Mouse (Mus musculus): Measurements from ENCODE around the gene Lrrc66. TPM values are rescaled to one million over a fixed set of nuclear protein-coding genes. Genes with fewer than 3 reads are reported as not detected.

Gene Lrrc66
- total and polyA plus RNA-seq, 3 experiments = 1.1 TPM; not detected in 1

- Histone ChIP-seq H3K36me3 (ENCODE audit: control insufficient read depth in 1 of 2, insufficient read depth in 2 of 2, low read length in 2 of 2) (peaks cover 0 to 3% of the 10 kb centered on the region in 2 experiments; a peak in 1 of 4 replicates), H3K27ac (ENCODE audit: control insufficient read depth, low read depth, low read length) (no peak overlapping the region), H3K4me1 (ENCODE audit: control insufficient read depth in 1 of 2, insufficient read depth in 2 of 2, low read length in 2 of 2) (no peaks in the 10 kb centered on the region; a peak in 1 of 4 replicates), H3K9me3 (replicated peaks; ENCODE audit: insufficient read depth, low read length) (no peaks in the 10 kb centered on the region), H3K4me3 (ENCODE audit: control insufficient read depth in 1 of 2, insufficient read depth in 1 of 2, low read depth in 2 of 2, low read length in 2 of 2) (peak overlapping the region in 1 of 2 experiments; percentile 35; a peak in 2 of 4 replicates), H3K79me2 (ENCODE audit: control insufficient read depth, insufficient read depth, low read length, poor library complexity) (no peaks in the 10 kb centered on the region), H3K9ac (ENCODE audit: control insufficient read depth, low read depth, low read length, poor library complexity, severe bottlenecking) (no peak overlapping the region), H3K27me3 (ENCODE audit: control insufficient read depth in 1 of 2, insufficient read depth in 2 of 2, low read length in 2 of 2) (no peaks in the 10 kb centered on the region)
- DNase-seq (ENCODE audit: low read depth, low spot score) = peak; percentile 79
- TF ChIP-seq POLR2AphosphoS5 (IDR thresholded peaks at IDR 0.05; ENCODE audit: borderline replicate concordance, low read depth, low read length) = no peak
- TF ChIP-seq ZNF384 (IDR thresholded peaks at IDR 0.05; ENCODE audit: low read depth, low read length) = no peak
- TF ChIP-seq E2F4 (IDR thresholded peaks at IDR 0.05; ENCODE audit: borderline replicate concordance, low read depth, low read length) = no peak
- TF ChIP-seq MAFK (IDR thresholded peaks at IDR 0.05; ENCODE audit: borderline replicate concordance, low read depth, low read length) = no peak
- TF ChIP-seq RAD21 (IDR thresholded peaks at IDR 0.05; ENCODE audit: low read depth, low read length) = peak; percentile 76
- peak; percentile 66; the same call in 1 of the 2 replicates for TF ChIP-seq ZC3H11A (IDR thresholded peaks at IDR 0.05; ENCODE audit: low read depth, low read length)
- TF ChIP-seq NRF1 (IDR thresholded peaks at IDR 0.05; ENCODE audit: insufficient read depth, low read depth, low read length, poor library complexity, severe bottlenecking) = no peak
- TF ChIP-seq USF1 (IDR thresholded peaks at IDR 0.05; ENCODE audit: low read depth, low read length) = no peak
- TF ChIP-seq CHD1 (IDR thresholded peaks at IDR 0.05; ENCODE audit: low read depth, low read length) = no peak
- peak; percentile 80 for TF ChIP-seq SMC3 (IDR thresholded peaks at IDR 0.05; ENCODE audit: low read depth, low read length)
- no peak for TF ChIP-seq MYC (IDR thresholded peaks at IDR 0.05; ENCODE audit: low read depth, low read length)
- no peak for TF ChIP-seq ZKSCAN1 (IDR thresholded peaks at IDR 0.05; ENCODE audit: low read depth, low read length)
- TF ChIP-seq BHLHE40 (IDR thresholded peaks at IDR 0.05; ENCODE audit: borderline replicate concordance, low read depth, low read length) = no peak
- no peak for TF ChIP-seq USF2 (IDR thresholded peaks at IDR 0.05; ENCODE audit: borderline replicate concordance in 1 of 2, insufficient read depth in 1 of 2, low read depth in 1 of 2, low read length in 2 of 2)
- TF ChIP-seq HCFC1 (IDR thresholded peaks at IDR 0.05; ENCODE audit: low read depth, low read length) = no peak
- no peak for TF ChIP-seq ELF1 (IDR thresholded peaks at IDR 0.05; ENCODE audit: low read depth, low read length)
- no peak for TF ChIP-seq MEF2A (IDR thresholded peaks at IDR 0.05; ENCODE audit: extremely low read depth, insufficient replicate concordance, low read depth, low read length, poor library complexity, severe bottlenecking)
- no peak for TF ChIP-seq TBP (IDR thresholded peaks at IDR 0.05; ENCODE audit: low read depth, low read length)
- TF ChIP-seq GATA1 (IDR thresholded peaks at IDR 0.05; ENCODE audit: low read depth, low read length) = no peak
- no peak for TF ChIP-seq CHD2 (IDR thresholded peaks at IDR 0.05; ENCODE audit: low read length)
- no peak for TF ChIP-seq MYB (IDR thresholded peaks at IDR 0.05; ENCODE audit: low read depth, low read length)
- TF ChIP-seq MAX (IDR thresholded peaks at IDR 0.05; ENCODE audit: low read length) = no peak
- TF ChIP-seq RCOR1 (IDR thresholded peaks at IDR 0.05; ENCODE audit: low read depth, low read length) = no peak
- TF ChIP-seq POLR2A (IDR thresholded peaks at IDR 0.05; ENCODE audit: control insufficient read depth in 1 of 2, insufficient read depth in 1 of 2, low read depth in 1 of 2, low read length in 2 of 2, poor library complexity in 1 of 2) = no peak
- TF ChIP-seq KAT2A (conservative IDR thresholded peaks at IDR 0.05; ENCODE audit: low read depth, low read length) = no peak
- TF ChIP-seq UBTF (IDR thresholded peaks at IDR 0.05; ENCODE audit: borderline replicate concordance, insufficient read depth, low read depth, low read length) = no peak
- no peak for TF ChIP-seq POLR2AphosphoS2 (IDR thresholded peaks at IDR 0.05; ENCODE audit: low read length)
- TF ChIP-seq CTCF (IDR thresholded peaks at IDR 0.05 in 2 of 3, conservative IDR thresholded peaks at IDR 0.05 in 1 of 3; ENCODE audit: control insufficient read depth in 1 of 3, insufficient read depth in 1 of 3, low read depth in 2 of 3, low read length in 3 of 3, poor library complexity in 1 of 3, severe bottlenecking in 1 of 3) = peak in 2 of 3 experiments; percentile 30 to 68; a peak in 3 of 6 replicates
- TF ChIP-seq SIN3A (IDR thresholded peaks at IDR 0.05; ENCODE audit: low read length) = peak; percentile 24; the same call in 1 of the 2 replicates
- TF ChIP-seq ETS1 (IDR thresholded peaks at IDR 0.05; ENCODE audit: low read depth, low read length) = no peak
- no peak for TF ChIP-seq NELFE (IDR thresholded peaks at IDR 0.05; ENCODE audit: low read depth, low read length)
- no peak for TF ChIP-seq MXI1 (IDR thresholded peaks at IDR 0.05; ENCODE audit: low read depth, low read length)
- no peak for TF ChIP-seq TCF12 (IDR thresholded peaks at IDR 0.05; ENCODE audit: low read depth, low read length)
- TF ChIP-seq JUND (IDR thresholded peaks at IDR 0.05; ENCODE audit: low read depth, low read length) = no peak
- TF ChIP-seq EP300 (IDR thresholded peaks at IDR 0.05; ENCODE audit: low read depth in 1 of 2, low read length in 2 of 2) = no peak
- no peak for TF ChIP-seq ZMIZ1 (IDR thresholded peaks at IDR 0.05; ENCODE audit: low read depth, low read length)
Measured at GRCm38 (mm10) chr5:73637337-73638107, 5.2 kb upstream of the Lrrc66 start.
